Mouse (Mus musculus) hindlimb bud, embryonic 11.5 days (tissue): ENCODE results near the gene Als2cl.

Experiments
- DNase-seq: peaks from one replicate; pipeline ENCODE4 v3.0.0-alpha.2; 2012; ENCODE audit warnings: low read depth, low spot score; ENCODE audit errors: extremely low spot score

The Als2cl gene

GRCm38 (mm10) chr9:110879998-110880561 lies 410 bp downstream of the Als2cl start, which contains the start of gene Tmie:
TSS of gene Tmie (minus strand) at chr9:110880113.
- no peak for DNase-seq

- no peak for DNase-seq
Observed at GRCm38 (mm10) chr9:110880772-110881171, 1.1 kb downstream of the Als2cl start.

GRCm38 (mm10) chr9:110881953-110882352 lies 2.3 kb downstream of the Als2cl start:
- no peak for DNase-seq

GRCm38 (mm10) chr9:110887388-110888303 lies 8.0 kb downstream of the Als2cl start:
- DNase-seq = no peak

GRCm38 (mm10) chr9:110888935-110889334 lies 9.3 kb downstream of the Als2cl start:
- no peak for DNase-seq

- no peak for DNase-seq
Observed at GRCm38 (mm10) chr9:110890026-110890783, 10.5 kb downstream of the Als2cl start.

GRCm38 (mm10) chr9:110891077-110891828 lies 11.6 kb downstream of the Als2cl start:
- DNase-seq = no peak

- no peak for DNase-seq
Observed at GRCm38 (mm10) chr9:110892552-110892951, 12.9 kb downstream of the Als2cl start.

- DNase-seq = no peak
Observed at GRCm38 (mm10) chr9:110893429-110893828, 13.8 kb downstream of the Als2cl start.

GRCm38 (mm10) chr9:110895507-110895906 lies 15.8 kb downstream of the Als2cl start:
- DNase-seq = no peak

- DNase-seq = no peak
Observed at GRCm38 (mm10) chr9:110895994-110896393, 16.3 kb downstream of the Als2cl start.

- DNase-seq = no peak
Observed at GRCm38 (mm10) chr9:110896595-110896994, 16.9 kb downstream of the Als2cl start.

- no peak for DNase-seq
Observed at GRCm38 (mm10) chr9:110899451-110900008, 19.9 kb downstream of the Als2cl start.

GRCm38 (mm10) chr9:110901204-110901603 lies 21.5 kb downstream of the Als2cl start:
- DNase-seq = no peak

GRCm38 (mm10) chr9:110902271-110902670 lies 22.6 kb downstream of the Als2cl start:
- no peak for DNase-seq

GRCm38 (mm10) chr9:110907201-110907837 lies 27.6 kb downstream of the Als2cl start:
- DNase-seq = no peak

- DNase-seq = no peak
Observed at GRCm38 (mm10) chr9:110907838-110908630, 28.4 kb downstream of the Als2cl start.

GRCm38 (mm10) chr9:110908631-110909016 lies 29.0 kb downstream of the Als2cl start:
- DNase-seq = no peak

- no peak for DNase-seq
Observed at GRCm38 (mm10) chr9:110909371-110909967, 29.8 kb downstream of the Als2cl start.
